Mouse (Mus musculus) midbrain, embryonic 10.5 days (tissue): Measurements from ENCODE around the gene Acot3. TPM values are rescaled to one million over a fixed set of nuclear protein-coding genes. Genes with fewer than 3 reads are reported as not detected.
"Not testable (repeated sequence)": the region's sequence is repeated elsewhere in the genome, so short reads cannot be mapped to it uniquely, and the experiment has no call there.

ENCODE experiments used
- DNase-seq: peaks from one replicate; pipeline ENCODE4 v3.0.0-alpha.2; 2017; ENCODE audit warnings: low spot score
- H3K27ac ChIP-seq: fragments of 300-500 bp; sonication (generic); replicated peaks from 2 replicates; pipeline ENCODE4 v1.5.1; 2016; ENCODE audit warnings: mild to moderate bottlenecking
- H3K27me3 ChIP-seq: fragments of 300-500 bp; sonication (generic); 2 replicates; pipeline ENCODE4 v1.6.1; 2016; ENCODE audit warnings: low read depth, mild to moderate bottlenecking; ENCODE audit not compliant: poor library complexity, severe bottlenecking
- H3K36me3 ChIP-seq: fragments of 300-500 bp; sonication (generic); 2 replicates; pipeline ENCODE4 v1.6.1; 2016; ENCODE audit warnings: mild to moderate bottlenecking, moderate library complexity
- H3K4me1 ChIP-seq: fragments of 300-500 bp; sonication (generic); 2 replicates; pipeline ENCODE4 v1.6.1; 2016
- H3K4me3 ChIP-seq: fragments of 300-500 bp; sonication (generic); 2 replicates; pipeline ENCODE4 v1.5.1; 2016; ENCODE audit warnings: mild to moderate bottlenecking, moderate library complexity
- H3K9me3 ChIP-seq: fragments of 300-500 bp; sonication (generic); replicated peaks from 2 replicates; pipeline ENCODE4 v1.6.1; 2016; ENCODE audit warnings: mild to moderate bottlenecking
- WGBS: fragments of 180-500 bp; shearing (Covaris S2); methylation state at CpG from one replicate; pipeline ENCODE4 v1.1.7; 2016; 5-methylcytosine and 5-hydroxymethylcytosine counted together
- polyA plus RNA-seq: library from polyadenylated mRNA; unstranded; fragments of >200 nt; fragmentation: Nextera tagmentation; extraction: Ambion mirVana; gene quantifications from 2 replicates; pipeline ENCODE4 v1.2.1, GENCODE M21; 2016

Acot3 gene
- polyA plus RNA-seq, 1 experiment from 2014 or later: 0.16 TPM

DNA sequence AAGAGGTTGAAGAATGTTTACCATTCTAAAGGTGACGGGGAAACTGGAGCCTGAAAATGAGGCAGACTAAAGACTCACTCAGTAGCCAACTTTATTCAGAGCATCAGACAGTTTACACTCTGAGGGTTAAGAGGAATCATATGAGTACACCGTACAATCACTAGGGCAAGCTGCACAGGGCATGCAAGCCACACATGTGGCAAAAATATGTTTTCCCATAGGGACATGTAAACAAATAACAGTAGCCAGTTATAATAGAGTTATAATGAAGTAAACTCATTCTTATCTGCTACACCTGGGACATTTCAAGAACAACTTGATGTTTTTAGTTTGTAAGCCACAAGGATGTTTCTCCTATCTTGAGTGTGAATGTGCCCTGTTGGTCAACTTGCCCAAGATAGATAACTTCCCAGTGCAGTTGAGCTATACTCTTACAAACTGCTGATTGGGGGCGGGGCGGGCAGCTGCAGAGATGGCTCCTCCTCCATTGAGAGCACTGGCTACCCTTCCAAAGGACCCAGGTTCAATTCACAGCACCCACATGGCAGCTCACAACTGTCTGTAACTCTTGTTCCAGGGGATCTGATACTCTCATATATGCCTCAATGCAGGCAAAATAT lies 25.5 kb downstream of the Acot3 start:
- DNase-seq: no peak
- H3K36me3 ChIP-seq: no peaks in the 10 kb centered on the region
- WGBS: 93% methylated on average over 4 of the region's 4 CpGs
- H3K27ac ChIP-seq: no peak overlapping the region
- no peak overlapping the region for H3K4me3 ChIP-seq
- no peaks in the 10 kb centered on the region for H3K27me3 ChIP-seq
- no peaks in the 10 kb centered on the region for H3K9me3 ChIP-seq
- H3K4me1 ChIP-seq: no peaks in the 10 kb centered on the region

DNA sequence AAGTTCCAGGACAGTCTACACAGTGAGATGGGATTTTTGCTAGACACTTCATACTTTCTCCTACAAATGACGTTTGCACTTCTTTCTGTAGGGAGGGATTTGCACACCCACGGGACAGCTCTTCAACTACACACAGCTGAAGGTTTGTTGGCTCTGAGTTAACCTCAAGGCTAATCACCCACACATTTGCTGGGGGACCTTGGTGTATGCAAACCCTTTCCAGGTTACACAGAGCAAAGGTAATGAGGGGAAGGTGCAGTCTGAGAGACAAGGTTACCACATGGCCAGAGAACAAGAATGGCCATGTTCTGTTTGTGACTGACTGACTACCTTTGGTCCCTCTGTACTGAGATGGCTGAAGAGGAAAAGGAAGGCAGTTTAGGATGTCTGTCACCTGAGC lies 31.9 kb downstream of the Acot3 start:
- Histone ChIP-seq H3K27me3 (no peaks in the 10 kb centered on the region), H3K36me3 (no peaks in the 10 kb centered on the region), H3K27ac (no peak overlapping the region), H3K9me3 (peaks cover 12% of the 10 kb centered on the region), H3K4me3 (no peak overlapping the region), H3K4me1 (no peaks in the 10 kb centered on the region)
- WGBS: 91% methylated on average over 2 of the region's 2 CpGs
- DNase-seq: no peak

DNA sequence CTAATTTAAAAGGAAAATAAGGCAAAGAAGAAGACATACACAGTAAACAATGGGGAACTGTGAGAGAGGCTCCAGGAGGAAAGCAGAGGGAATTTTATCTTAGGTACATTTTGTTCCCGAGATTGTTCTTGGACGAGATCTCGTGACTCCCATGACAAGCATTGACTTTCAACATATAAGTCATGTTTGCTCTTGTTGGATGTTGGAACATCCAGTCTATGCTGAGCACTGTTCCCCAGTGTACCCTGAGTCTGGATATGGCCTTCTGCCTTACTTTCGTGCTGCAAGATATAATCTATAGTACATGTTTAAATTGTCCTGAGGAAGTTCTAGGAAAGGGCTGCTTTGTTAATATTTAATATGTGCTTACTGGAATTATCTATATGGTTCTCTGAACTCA lies 32.6 kb downstream of the Acot3 start:
- H3K27me3 ChIP-seq: no peaks in the 10 kb centered on the region
- no peaks in the 10 kb centered on the region for H3K36me3 ChIP-seq
- 91% methylated on average over 4 of the region's 4 CpGs for WGBS
- no peak overlapping the region for H3K4me3 ChIP-seq
- no peak for DNase-seq
- no peak overlapping the region for H3K27ac ChIP-seq
- peaks cover 19% of the 10 kb centered on the region for H3K9me3 ChIP-seq
- H3K4me1 ChIP-seq: no peaks in the 10 kb centered on the region

DNA sequence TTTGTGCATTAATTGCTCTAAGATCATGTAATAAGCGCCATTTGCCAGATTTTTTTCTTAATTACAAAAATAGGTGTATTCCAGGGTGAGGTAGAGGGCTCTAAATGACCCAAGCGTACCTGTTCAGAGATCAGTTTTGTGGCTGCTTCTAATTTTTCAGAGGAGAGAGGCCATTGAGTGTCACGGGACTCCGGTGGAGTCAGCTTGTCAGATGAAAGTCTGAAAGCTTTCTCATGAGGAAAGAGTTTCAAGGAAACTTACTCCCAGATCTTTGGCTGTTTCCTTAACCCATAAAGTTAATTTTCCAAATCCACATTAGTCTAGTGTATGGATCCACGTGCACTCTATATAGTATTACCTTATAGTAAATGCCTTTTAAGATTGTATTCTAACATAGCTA lies 42.7 kb downstream of the Acot3 start:
- DNase-seq, H3K27ac ChIP-seq, H3K36me3 ChIP-seq, H3K27me3 ChIP-seq, H3K4me1 ChIP-seq, H3K4me3 ChIP-seq: not testable (repeated sequence)
- peaks cover 44% of the 10 kb centered on the region for H3K9me3 ChIP-seq
- 91% methylated on average over 5 of the region's 5 CpGs for WGBS

DNA sequence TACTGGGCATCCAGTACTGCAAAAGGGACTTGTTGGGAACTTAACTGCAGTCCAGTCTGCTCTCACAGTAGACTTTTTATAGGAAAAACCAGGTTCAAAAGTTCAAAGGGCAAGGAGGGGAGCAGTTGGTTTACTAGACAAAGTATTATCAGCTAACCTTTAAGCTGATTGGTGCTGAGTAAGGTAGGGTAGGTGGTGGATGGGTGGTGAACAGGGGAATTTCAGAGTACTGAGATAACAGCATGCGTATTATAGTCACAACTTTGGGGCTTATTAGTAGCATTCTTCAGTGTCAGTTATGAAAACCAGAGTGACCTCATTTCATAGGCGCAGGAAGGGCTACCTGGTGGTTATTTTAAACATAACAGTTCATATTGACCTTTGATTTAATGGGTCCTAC lies 47.7 kb downstream of the Acot3 start:
- Histone ChIP-seq H3K9me3 (peaks cover 6% of the 10 kb centered on the region), H3K4me1 (peaks cover 9% of the 10 kb centered on the region), H3K4me3 (no peak overlapping the region), H3K27me3 (peaks cover 24% of the 10 kb centered on the region), H3K36me3 (no peaks in the 10 kb centered on the region), H3K27ac (no peak overlapping the region)
- no peak for DNase-seq
- 95% methylated on average over 2 of the region's 2 CpGs for WGBS

DNA sequence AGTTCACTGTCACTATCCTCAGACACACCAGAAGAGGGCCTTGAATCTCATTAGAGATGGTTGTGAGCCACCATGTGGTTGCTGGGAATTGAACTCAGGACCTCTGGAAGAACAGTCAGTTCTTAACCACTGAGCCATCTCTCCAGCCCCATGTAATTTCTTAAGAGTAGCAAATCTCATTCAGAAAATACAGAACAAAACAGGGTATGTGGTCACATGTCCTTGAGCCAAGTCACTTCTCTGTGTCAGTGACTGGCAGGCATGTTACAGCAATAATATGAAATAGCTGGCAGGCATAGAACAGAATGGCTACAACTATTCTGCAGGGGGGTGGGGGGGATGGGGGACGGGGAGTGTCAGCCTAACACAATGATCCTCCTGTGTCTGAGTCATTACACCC lies 48.1 kb downstream of the Acot3 start:
- H3K27ac ChIP-seq: no peak overlapping the region
- H3K27me3 ChIP-seq: peaks cover 24% of the 10 kb centered on the region
- peaks cover 6% of the 10 kb centered on the region for H3K9me3 ChIP-seq
- 81% methylated on average over 1 of the region's 1 CpGs for WGBS
- DNase-seq: no peak
- H3K4me1 ChIP-seq: peaks cover 9% of the 10 kb centered on the region
- H3K36me3 ChIP-seq: no peaks in the 10 kb centered on the region
- H3K4me3 ChIP-seq: no peak overlapping the region

DNA sequence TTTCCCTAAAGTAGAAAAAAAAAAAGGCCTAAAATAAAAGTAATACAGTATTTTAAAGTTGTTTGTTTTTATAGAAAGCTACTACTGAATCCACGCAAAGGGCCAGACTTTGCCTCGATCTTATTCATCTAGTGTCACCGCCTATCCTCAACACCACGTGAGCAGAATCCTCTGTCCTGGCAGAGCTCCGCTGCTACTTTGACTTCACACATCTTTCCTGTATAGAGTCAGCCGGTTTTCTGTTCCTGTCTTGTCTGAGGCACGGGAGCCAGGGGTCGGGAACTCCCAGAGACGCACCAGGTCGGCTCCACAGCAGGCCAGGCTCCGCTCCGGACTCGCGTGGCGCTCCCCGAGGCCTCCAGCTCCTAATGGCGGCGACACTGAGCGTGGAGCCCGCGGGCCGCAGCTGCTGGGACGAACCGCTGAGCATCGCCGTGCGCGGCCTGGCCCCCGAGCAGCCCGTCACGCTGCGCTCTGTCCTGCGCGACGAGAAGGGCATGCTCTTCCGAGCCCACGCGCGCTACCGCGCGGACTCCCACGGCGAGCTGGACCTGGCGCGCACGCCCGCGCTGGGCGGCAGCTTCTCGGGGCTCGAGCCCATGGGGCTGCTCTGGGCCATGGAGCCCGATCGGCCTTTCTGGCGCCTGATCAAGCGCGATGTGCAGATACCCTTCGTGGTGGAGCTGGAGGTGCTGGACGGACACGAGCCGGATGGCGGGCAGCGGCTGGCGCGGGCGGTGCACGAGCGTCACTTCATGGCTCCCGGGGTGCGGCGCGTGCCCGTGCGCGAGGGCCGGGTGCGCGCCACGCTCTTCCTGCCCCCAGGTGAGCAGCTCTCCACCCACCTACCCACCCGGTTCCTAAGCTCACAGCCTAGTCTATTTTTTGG lies 48.9 kb downstream of the Acot3 start, which contains the start of gene Acot6:
Acot6 (plus strand) TSS at position 51 of the 889 bp plus-strand sequence.
- under 1% methylated on average over 80 of the region's 80 CpGs for WGBS
- Histone ChIP-seq H3K27me3 (peaks cover 24% of the 10 kb centered on the region), H3K27ac (peak within 1 kb of the TSS; percentile 82), H3K4me3 (peak within 1 kb of the TSS; percentile 63)
- H3K36me3 ChIP-seq, H3K9me3 ChIP-seq, H3K4me1 ChIP-seq: not testable (repeated sequence)
- DNase-seq: peak; percentile 65

DNA sequence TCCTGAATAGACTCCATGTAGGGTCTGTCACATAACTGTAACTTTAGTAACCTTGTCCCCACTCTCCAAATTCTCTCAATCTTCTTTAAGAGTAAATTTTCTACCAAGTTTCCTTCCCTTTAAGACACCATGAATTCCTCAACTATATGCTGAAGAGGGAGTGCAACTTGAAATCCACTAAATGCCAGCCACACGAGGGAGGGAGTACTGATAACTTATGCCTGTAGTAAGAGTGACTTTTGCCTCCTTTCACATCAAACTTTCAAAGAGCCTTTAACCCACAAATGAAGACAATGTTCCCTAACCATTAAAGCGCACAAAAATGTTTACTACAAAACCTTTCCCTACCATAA lies 49.5 kb downstream of the Acot3 start:
- H3K36me3 ChIP-seq: no peaks in the 10 kb centered on the region
- DNase-seq: no peak

DNA sequence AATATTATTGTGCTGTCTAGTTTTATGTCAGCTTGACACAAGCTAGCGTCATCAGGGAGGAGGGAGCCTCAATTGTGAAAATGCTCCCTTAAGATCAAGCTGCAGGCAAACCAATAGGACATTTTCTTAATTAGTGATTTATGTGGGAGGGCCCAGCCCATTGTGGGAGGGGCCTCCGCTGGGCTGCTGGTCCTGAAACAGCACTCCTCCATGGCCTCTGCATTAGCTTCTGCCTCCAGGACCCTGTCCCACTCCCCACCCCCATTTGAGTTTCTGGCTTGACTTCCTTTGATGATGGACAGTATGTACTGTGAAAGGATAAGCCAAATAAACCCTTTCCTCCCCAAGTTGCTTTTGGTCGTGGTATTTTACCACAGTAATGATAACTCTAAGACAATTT lies 55.1 kb downstream of the Acot3 start:
- Histone ChIP-seq H3K27me3 (peaks cover 5% of the 10 kb centered on the region), H3K4me1 (no peaks in the 10 kb centered on the region), H3K27ac (no peak overlapping the region), H3K9me3 (no peaks in the 10 kb centered on the region), H3K4me3 (no peak overlapping the region), H3K36me3 (no peaks in the 10 kb centered on the region)
- 79% methylated on average over 3 of the region's 3 CpGs for WGBS
- DNase-seq: no peak

More for the DNA sequence above, 49.5 kb downstream of the Acot3 start:
- WGBS: 65% methylated on average over 2 of the region's 2 CpGs
- Histone ChIP-seq H3K27me3 (peaks cover 24% of the 10 kb centered on the region), H3K27ac (no peak overlapping the region; the same call in 1 of the 2 replicates), H3K9me3 (no peaks in the 10 kb centered on the region), H3K4me3 (peak overlapping the region; percentile 63), H3K4me1 (peaks cover 9% of the 10 kb centered on the region)

DNA sequence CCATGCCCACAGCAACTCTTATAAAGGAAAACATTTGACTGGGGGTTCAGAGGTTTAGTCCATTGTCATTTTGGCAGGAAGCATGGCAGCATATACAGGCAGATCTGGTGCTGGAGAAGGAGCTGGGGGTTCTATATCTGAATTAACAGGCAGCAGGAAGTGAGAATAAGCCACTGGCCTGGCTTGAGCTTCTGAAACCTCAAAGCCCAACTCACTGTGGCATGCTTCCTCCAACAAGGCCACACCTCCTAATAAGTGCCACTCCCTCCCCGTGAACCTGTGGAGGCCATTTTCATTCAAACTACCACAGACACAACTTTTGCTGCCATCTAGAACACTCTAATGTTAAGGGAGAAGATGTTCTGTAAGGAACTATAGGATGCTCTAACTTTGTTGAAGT lies 55.7 kb downstream of the Acot3 start:
- Histone ChIP-seq H3K27me3 (no peaks in the 10 kb centered on the region), H3K9me3 (no peaks in the 10 kb centered on the region), H3K4me1 (no peaks in the 10 kb centered on the region), H3K27ac (no peak overlapping the region), H3K36me3 (no peaks in the 10 kb centered on the region), H3K4me3 (no peak overlapping the region)
- 83% methylated on average over 1 of the region's 1 CpGs for WGBS
- DNase-seq: no peak

DNA sequence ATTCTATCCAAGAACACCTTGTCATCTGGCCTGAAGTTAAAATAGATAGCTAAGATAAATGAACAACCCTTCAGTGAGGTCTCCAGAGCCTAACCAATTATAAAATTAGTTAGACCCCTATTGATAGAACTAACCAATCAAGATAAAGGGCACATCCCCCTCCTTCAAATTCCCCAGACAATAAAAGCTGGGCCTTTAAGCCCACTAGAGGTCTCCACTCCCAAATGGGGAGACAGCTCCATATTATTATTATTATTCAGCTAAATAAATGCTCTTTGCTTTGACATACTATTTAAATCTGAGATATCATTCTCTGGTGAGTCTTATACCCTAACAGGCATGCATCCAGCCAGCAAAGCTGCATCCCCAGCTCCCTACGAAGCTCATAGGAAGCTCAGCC lies 58.0 kb downstream of the Acot3 start:
- Histone ChIP-seq H3K27me3 (no peaks in the 10 kb centered on the region), H3K27ac (no peak overlapping the region), H3K9me3 (no peaks in the 10 kb centered on the region), H3K4me3 (no peak overlapping the region), H3K36me3 (no peaks in the 10 kb centered on the region), H3K4me1 (peaks cover 6% of the 10 kb centered on the region)
- DNase-seq: no peak
- 72% methylated on average over 1 of the region's 1 CpGs for WGBS
